Mouse (Mus musculus) kidney, adult 2 months (tissue): ENCODE measurements at regions not wholly inside any gene's neighbourhood (a gene's known extent, or its start where the extent isn't known, plus 50 kb on each side); places are given as distances from the start of the nearest gene placed in this dataset.

Experiments
- CTCF ChIP-seq: fragments of 200-500 bp; conservative IDR thresholded peaks from 2 replicates; pipeline ENCODE4 v1.5.1; 2011; ENCODE audit warnings: low read depth, mild to moderate bottlenecking, control low read depth, low read length, moderate library complexity, mixed read lengths; ENCODE audit not compliant: insufficient read depth, insufficient read length
- POLR2A ChIP-seq: fragments of 200-500 bp; IDR thresholded peaks from one replicate; pipeline ENCODE4 v1.6.1; 2011; ENCODE audit warnings: low read depth, low read length, control low read depth

DNA sequence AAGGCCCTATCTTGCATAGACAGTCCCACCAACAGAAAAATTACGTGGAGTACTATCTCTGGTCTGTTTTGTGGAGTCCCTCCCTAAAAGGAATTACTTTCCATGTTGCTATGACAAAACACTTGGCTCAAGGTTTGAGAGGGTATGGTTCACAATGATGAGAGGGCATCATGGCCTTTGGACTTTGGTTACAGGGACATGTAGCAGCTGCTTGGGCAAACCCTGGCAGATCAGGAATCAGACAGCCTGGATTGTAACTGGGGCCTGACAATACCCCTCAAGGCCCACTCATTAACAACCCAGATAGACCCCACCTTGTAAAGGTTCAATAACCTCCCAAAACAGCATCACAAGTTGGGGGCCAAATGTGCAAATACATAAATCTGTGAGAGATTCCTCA lies 237.0 kb upstream of the Gm21798 start:
- TF ChIP-seq POLR2A (no peak), CTCF (no peak)
